Mouse (Mus musculus) erythroblast, adult 5-6 weeks (primary cell): ENCODE results near the gene Ranbp3l. TPM values are rescaled to one million over a fixed set of nuclear protein-coding genes. Genes with fewer than 3 reads are reported as not detected.

Experiments used
- ATAC-seq: replicated peaks from 2 replicates; pipeline ENCODE4 v1.8.0; 2016; ENCODE audit warnings: moderate number of reproducible peaks, mild to moderate bottlenecking, moderate TSS enrichment, inconsistent platforms; ENCODE audit not compliant: poor library complexity, low FRiP score, severe bottlenecking
- total RNA-seq, 2 experiments: library from RNA; stranded (forward) in 1 of 2; stranded (reverse) in 1 of 2; fragments of 150-400 nt in 1 of 2; fragments of 200-764, 138-1000 nt in 1 of 2; gene quantifications; 2 replicates each; pipeline versions ENCODE4 v1.2.3 to v1.2.4; 2015 to 2017; ENCODE audit warnings: low replicate concordance in 2 of 2

The Ranbp3l gene
- total RNA-seq, 2 experiments from 2014 or later, result not detected

DNA sequence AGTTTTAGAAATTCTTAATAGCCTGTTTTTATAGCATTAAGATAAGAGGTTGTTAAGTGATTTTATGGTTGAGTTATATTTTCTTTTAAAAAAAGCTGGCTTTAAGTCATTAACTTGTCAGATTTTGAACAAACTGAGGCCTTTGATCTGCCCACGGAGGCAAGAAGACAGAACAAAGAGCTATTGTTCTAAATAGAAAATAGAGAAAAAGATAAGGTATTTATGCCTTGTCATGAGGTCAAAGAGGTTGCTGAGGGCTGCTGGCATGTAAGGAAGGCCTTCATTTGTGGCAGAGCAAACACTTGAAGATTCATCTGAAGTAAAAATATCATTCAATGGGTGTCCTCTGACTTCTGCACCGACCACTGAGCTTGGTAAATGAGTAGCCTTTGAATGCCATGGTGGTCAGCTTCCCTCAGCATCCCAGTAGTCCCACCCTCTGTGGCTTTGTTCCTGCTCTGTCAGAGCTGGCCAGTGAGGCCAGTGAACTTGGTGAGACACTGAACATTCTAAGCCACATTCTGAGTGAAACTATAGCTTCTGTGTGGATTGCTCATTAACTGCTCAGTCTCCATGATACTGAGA lies 121.5 kb downstream of the Ranbp3l start:
- ATAC-seq, result no peak

DNA sequence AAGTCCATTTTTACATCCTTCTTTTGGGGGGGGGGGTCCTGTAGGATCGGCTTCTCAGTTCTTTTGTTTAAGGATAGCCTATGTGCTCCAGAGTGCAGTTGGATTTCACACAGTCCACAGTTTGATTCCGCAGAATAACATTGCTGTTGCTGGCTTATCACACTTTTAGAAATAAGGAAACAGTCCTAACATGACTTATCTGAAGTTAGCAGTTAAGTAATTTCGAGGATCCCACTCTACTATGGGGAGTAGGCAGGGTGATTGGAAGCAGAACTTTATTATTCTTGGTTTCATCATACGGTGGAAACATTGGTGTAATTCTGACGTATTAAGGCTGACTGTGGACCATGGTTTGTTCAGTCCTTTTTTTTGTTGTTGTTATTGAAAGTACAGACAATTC lies 122.9 kb downstream of the Ranbp3l start:
- no peak for ATAC-seq

DNA sequence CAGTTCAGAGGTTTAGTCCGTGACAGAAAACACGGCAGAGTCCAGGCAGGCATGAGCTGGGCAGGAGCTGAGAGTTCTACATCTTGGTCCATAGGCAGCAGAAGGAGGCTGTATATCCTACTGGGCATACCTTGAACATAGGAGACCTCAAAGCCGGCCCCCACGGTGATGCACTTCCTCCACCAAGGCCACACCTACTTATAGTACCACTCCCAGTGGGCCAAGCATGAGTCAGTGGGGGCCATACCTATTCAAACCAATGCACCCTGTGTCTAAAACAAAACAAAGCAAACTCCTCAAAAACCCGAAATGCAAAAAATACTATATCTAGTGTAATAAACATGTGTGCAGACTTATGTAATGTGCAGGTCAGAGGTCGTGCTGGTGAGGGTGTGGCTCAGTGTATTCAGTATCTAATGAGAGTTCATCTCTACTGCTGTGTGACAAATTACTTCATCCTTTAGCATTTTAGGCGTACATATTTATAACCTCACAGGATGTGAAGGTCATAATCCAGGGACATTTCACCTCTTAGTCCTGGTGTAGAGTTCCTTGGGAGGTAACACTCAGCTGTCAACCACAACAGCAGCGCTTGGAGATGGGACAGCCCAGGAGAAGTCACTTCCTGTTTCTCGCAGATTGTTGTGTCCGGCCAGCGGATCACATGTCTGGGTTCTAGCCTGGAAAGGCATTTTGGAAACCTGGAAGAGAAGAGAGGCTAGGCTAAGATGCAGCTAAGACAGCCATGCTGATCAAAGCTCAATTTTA lies 126.0 kb downstream of the Ranbp3l start:
- ATAC-seq, result peak; percentile 31

DNA sequence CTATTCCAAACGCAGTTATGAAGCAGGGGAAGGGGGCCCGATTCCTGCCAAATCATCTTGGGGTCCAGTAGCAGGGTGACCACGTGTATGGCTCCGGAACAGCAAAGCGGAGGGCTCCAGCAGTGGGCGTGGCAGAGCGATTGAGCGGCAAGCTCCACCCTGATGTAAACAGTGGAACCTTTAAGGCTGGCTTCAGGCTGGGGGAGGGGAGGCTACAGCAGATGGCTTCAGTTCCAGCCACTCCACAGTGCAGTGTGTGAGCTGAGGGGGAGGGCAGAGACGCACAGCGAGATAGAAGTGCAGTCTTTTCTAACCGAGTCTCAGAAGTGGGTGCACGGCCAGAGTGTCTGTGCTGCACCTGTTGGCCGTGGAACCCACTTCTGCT lies 126.6 kb downstream of the Ranbp3l start:
- peak; percentile 47 for ATAC-seq

DNA sequence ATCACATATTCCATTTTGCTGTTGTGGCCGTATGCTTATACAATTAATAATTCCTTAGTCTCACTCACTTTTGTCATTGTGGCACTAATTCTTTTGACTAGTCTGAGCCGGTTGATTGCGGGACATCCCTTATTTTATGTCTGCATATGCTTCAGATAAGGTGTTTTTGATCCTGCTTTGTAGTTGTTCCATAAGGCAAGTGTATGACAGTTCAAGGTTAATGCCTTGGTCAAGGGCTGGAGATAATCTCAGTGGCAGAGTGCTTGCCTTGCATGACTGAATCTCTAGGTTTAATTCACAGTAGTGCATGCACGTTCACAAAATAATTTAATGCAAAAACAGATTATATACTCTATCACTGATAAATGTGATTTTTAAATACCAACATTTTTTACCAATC lies 129.1 kb downstream of the Ranbp3l start:
- ATAC-seq, result no peak

DNA sequence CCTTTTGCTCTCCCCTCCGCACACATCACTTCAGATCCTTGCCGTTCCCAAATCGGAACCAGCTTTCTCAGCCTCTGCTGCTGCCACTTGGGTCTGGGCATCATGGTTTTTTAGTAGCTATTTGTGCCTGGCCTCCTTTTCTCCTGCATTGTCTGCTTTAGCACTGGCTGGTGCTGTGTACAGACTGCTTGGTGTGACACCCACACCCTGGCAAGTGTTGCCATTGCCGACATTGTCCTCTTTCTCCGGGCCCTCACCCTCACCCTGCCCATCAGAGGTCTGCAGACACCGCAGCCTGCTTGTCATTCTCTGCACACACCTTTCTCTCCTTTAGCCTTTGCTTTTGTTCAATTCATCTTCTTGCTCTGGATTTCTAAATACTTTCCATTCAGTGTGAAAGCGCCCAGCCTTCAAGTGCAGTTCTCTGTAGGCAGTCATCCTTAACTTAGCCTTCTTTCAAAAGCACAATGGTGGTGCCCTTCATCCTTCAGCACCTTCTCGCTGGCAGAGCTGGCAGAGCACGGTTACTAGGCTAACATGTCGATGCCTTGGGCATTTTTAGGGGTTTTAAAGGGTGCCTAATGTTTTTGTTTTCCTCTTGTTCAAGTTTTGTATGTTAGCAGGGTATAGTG lies 132.8 kb downstream of the Ranbp3l start:
- ATAC-seq, result no peak

DNA sequence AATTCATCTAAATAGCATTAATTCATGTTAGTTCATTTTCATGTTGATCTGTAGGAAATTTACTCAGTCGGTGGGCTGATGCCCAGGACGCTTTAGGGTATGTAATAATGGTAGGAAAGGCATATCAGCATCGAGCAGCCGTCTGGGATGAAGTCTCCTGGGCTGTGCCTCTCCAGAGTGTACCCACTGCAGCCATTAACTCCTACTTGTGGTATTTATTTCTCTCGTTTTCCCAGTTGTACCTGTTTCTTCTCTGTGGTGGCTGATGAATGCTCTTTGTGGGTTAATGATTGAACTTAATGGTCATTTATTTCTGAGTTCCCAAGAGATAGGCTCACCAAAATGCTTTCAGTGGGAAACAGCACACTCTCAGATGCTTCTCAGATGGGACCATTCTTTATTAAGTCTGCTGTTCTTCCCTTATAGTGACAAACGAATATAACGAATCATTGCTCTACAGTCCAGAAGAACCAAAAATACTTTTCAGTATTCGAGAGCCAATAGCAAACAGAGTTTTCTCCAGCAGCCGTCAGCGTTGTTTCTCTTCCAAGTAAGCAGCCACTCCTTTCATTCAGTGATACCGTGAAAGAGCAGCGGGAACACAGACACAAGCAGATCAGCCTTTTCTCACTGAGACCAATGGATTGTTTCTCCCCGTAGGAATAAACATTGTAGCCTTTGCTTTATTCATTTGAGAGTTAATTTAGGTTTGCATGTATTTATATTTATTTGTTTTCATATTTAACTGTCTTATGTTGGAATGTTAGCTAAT lies 138.7 kb downstream of the Ranbp3l start:
- no peak for ATAC-seq

DNA sequence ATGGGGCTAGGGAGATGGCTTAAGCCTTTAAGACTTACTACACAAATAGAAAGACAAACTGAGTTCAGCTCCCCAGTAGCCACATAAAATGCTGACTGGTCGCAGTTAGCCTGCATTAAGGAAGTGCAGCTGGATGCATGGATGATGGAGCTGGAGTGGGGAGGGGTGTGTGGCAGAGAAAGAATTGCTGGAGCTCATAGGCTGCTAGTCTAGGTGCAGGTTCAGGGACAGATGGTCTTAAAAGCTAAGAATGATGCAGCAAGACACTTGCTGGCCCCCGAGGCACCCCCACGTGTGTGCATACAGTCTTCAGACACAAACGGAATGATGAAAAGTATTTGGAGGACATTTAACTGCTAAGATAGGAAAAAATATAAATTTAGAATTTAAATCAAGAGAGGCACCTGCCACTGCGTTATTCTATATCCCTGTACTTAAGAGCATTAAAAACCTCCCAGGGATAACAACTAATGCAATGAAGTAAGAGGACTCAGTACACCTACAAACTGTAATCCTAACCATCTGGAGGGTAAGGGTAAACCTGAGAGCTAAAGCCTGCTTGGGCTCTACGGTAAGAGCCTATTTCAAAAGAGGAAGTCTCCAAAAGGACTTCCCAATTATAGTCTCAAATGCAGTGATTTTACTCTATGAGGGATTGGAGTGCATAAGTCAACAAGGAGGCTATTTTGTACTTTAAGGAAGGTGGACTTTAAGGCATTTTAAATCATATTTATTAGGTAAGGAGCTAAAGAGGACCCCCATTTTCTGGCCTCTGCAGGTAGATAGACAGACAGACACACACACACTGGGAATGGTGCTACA lies 143.0 kb downstream of the Ranbp3l start:
- ATAC-seq, result no peak

DNA sequence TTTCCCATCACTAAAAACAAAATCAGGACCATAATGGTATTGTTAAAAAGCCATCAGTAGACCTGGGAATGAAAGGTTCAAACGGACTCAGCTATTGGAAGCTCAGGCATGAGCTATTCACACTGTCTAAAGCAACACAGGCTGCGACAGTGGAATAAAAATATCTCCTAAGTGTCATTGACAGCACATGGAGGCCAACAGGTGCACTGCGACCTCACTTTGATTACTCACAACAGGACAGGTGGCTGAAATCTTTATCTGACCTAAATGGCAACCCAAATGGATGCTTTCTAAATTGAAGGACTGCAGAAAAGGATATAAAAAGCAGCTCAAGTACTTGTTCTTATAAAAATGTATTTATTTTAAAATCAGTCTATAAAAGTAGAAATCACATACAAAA lies 143.9 kb downstream of the Ranbp3l start:
- no peak for ATAC-seq

DNA sequence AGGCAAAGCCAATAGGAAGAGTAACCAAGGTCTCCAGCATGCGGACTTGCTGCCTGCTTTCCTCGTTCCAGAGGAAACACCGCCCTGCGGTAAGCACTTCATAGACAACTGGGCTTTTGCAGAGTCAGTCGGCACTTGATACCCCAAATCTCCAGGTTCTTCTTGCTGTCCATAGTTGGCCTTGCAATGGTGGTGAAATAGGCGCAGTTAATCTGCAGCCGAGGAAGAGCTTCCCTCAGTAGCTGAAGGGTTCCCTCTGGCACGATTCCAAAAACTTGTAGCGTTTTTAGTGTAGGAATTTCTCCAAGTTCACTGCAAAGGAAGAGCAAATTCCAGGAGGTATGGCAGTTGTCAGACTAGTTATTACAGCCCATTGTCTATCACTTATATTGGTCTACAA lies 145.8 kb downstream of the Ranbp3l start:
- ATAC-seq, result no peak

DNA sequence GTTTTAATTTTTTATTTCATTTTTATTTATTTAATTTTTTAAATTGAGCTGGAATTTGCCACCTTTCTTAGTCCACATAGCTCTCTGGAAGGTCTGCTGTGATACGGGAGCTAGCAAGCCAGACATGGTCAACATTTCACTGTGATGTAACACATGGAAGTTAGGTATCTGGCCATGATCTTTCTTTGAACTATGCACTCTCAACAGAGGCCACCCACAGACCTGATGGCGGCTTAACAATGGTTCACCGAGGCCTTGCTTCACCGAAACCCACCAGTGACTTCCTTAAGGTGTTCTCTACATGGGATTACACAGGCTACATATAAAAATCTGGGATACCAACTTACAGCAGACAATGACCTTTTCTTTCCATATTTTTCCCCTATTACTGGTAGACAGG lies 146.4 kb downstream of the Ranbp3l start:
- no peak for ATAC-seq

DNA sequence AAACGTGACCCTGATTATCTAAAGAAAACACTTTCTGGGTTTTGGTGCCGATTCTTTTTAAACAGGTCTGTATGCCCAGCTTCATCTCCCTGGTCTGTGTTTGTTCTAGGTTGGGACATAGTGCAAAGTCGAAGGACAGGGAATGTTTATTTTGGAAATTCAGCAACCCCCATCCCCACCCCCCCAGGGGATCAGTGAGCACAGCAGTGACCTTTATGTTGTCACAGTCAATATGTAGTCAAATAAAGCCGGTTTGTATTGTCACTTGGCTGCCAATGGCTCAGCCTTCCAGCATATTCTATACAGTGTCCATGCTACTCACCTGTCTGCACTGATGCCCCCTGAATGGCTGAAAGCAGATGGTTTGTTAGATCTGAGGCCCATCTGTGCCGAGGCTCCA lies 146.8 kb downstream of the Ranbp3l start:
- ATAC-seq, result no peak

Other genes starting within 250 kb of the Ranbp3l start
- 252 and 320 TPM in 2 replicates for gene Nadk2, start 103.3 kb downstream of the Ranbp3l start, total RNA-seq (2015; ENCODE audit: low replicate concordance)
- 514 and 775 TPM in 2 replicates for gene Nadk2, start 103.3 kb downstream of the Ranbp3l start, total RNA-seq (2017; ENCODE audit: low replicate concordance)
- gene Lmbrd2, start 172.6 kb downstream of the Ranbp3l start, total RNA-seq (2015; ENCODE audit: low replicate concordance), result 9.4 and 14.6 TPM in 2 replicates
- gene Lmbrd2, start 172.6 kb downstream of the Ranbp3l start, total RNA-seq (2017; ENCODE audit: low replicate concordance), result 3.2 and 3.6 TPM in 2 replicates
- gene Skp2, start 187.5 kb downstream of the Ranbp3l start, total RNA-seq (2015; ENCODE audit: low replicate concordance), result 10.2 and 12.5 TPM in 2 replicates
- 9.6 and 12.3 TPM in 2 replicates for gene Skp2, start 187.5 kb downstream of the Ranbp3l start, total RNA-seq (2017; ENCODE audit: low replicate concordance)